Mouse (Mus musculus): ENCODE measurements at regions not wholly inside any gene's neighbourhood (a gene's known extent, or its start where the extent isn't known, plus 50 kb on each side); places are given as distances from the start of the nearest gene placed in this dataset.

DNA sequence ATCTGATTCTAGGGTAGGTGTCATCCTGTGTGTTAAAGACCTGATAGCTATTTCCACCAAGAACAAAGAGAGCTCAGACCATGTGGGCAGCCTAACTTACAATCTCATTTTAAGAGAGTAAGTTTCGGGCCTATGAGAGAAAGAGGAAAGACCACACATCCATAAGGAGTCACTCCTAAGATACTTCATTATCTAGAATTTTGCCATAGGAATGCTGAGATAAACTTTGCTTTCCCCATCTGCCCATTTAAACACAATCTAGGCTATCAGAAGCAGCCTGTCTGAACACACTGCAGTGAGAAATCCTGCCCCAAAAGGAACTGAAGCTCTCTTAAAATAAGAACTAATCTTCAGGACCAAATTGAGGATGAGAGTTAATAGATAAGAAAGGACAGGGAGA, 242.3 kb upstream of the Cdh5 start:
- DNase-seq (ENCODE audit: low read depth in 2 of 2, low spot score in 2 of 2) = no peak

DNA sequence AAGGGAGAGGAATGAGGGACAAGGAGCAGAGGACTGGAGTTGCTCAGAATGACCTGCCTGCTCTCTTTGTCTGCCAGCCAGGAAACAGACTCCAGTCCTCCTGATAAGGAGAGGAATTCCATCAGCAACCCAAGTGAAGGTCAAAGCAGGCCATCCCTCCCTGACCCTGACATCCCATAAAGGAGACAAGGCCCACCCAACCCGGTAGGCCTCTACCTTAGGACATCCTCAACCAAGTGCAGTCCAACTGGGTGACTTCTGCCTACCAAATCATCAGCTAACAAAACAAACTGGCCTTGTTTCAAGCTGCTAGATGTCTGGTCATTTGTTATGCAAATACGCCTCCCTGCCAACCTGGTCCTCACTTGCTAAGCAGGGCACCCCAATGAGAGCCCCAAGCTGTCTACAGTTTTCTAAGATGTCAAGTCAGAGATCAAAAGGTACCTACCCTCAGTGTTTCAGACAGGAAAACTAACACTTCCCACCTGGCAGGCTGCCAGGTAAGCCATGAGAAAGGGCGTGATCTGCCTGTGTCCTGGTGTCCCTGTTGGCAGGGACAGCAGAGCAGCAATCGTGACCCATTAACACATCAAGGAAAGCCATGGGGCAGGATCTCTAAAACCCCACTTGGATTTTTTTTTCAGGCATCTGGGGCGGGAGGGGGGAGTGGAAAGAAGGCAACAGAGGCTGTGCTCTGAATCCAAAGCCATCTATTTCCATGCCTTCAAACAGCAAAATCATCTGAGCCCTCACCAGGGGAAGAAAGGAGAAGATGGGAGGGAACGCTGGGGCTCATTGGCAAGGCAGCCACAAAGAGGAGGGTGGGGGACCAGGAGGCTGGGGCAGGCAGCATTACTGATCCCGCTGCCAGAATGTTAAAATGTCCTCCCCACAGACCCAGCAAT, 227.6 kb upstream of the Cdh5 start:
- no peak for DNase-seq (ENCODE audit: low read depth in 2 of 2, low spot score in 2 of 2)

DNA sequence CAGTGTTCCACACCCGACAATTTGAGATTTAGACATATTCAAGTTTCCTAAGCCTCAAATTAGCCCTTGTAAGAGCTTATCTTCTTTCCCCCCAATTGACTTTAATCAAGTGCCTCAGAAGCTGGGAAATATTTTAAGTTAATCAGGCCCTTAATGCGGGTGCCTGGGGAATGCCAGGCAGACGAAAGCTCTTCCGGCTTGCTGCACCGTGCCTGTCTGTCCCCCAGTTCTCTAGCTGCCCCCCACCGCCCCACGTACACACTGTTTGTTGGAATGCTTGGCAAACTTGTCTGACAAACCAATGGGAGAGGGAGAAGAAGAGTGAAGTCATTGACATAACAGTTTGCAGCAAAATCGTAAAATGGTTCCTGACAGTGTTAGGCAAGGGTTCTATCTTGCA, 226.9 kb upstream of the Cdh5 start:
- DNase-seq (ENCODE audit: low read depth in 2 of 2, low spot score in 2 of 2) = no peak

DNA sequence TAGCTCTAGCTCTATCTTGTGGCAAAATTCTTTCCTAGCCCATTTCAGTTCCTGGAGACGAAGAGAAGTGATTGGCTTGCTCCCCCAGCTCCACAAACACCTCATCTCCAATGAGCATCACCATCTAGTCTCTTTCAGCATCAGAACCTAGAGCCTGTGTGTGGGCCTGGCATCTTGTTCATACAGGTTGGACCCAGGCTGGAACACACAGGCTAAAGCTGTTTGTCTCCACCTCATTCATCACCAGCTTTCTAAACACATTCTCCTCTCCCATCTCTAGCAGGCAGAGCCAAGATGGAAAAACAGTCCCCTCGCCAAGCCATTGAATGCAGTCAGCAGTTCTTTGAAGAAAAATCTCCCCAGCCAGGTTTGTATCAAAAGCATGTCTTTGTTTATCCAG, 221.9 kb upstream of the Cdh5 start:
- DNase-seq (ENCODE audit: low read depth in 2 of 2, low spot score in 2 of 2) = no peak

DNA sequence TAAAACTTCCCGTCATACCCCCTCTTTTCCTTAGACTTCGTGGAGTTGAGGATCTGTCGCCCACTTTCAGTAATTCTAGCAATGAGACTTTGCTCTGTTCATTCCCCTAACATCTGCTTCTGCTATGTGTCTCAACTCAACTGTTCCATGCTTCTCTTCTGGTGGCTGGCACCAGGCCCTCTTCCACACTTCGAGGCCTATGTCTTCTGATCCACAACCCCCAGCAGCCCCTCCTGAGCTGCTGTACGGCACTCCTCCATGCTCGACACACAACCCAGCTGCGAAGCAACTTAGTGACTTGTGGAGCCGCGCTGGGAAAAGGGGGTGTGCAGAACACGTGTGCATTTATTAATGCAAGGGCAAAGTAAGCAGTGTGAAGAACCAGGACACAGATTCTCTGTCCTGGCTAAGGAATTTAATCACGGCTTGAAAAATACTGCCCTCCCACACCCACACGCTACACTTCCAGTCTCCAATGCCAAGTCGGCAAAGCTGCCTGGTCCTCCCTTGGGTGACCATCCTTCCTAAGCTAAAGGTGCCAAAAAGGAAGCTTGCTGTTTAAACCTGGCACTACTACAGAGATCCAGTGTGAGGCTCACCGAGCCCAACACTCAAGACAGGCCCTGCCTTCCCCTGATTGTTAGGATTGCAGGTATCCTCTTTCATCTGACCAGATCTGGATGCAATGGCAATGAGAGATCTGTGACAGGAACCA, 220.8 kb upstream of the Cdh5 start:
- no peak for DNase-seq (ENCODE audit: low read depth in 2 of 2, low spot score in 2 of 2)

DNA sequence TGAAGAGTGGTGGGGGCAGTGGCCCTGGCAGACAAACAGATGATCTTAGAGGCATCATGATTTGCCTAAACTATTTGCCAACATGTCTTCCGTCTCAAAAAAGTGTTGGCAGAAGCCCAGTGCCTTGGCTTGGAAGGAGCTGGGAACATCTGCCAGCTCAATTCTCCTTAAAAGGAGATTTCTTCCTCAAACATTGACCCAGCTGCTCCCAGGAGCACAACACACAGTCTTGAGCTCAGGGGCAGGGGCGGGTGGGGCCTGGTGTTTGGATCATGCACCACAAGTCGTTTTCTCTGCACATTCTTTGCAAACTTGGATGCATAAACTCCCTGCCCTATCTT, 220.3 kb upstream of the Cdh5 start:
- DNase-seq (ENCODE audit: low read depth in 2 of 2, low spot score in 2 of 2) = no peak

DNA sequence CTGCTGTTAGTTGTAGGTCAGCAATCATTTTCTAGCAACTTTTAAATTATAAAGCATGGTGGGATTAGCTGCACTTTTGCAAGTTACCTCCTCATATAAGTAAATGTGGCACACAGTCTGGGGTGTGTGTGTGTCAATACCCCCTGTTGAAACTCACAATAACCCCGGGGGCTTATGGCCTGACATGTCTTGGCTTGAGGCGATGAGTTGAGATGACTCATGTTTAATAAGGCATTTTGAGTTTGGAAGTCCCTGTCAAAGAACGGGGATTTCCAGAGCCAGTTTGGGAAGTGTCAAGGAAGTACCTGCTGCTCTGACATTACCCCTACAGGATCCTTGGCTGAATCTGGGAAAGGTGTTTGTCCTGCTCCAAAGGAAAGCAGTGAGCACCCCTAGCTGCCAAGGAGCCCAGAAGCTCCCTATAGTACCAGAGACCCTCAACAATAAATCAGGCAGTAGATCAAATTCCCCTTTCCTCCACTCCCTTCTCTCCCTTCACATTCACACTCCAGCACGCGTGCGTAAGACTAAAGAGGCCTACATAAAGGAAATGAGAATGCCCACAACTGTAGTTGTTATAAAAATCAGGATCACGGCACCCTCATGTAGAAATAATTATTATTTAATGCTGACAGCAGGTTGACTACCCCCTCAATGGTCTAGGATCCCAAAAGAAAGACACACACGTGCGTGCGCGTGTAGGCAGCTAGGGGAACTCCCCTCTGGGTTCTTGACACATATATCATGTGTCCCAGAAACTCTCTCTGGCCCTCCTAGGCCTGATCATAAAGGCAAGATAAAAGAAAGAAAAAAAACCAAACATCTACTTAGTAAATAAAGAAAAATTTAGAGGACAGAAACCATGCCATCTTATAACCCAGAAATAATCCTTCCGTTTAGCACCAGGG, 216.3 kb upstream of the Cdh5 start:
- no peak for DNase-seq (ENCODE audit: low read depth in 2 of 2, low spot score in 2 of 2)

DNA sequence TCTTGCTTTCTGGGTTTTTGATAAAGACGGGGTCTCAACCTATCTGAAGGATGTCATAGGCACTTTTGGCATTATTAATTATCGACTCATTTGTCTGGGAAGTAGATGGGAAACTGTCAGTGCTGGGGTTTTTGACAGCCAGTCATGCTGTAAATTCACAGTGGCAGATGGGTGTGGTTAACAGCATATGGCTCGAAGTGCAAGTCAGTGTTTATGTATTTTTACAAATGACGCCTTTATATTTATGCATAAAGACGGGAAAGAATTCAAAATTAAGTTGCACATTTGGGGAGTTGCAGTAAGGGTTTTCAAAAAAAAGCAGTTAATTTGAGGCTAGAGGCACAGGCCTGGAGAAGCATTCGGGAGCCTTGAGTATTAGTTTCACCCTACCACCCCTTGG, 206.8 kb upstream of the Cdh5 start:
- no peak for DNase-seq (ENCODE audit: low read depth in 2 of 2, low spot score in 2 of 2)

DNA sequence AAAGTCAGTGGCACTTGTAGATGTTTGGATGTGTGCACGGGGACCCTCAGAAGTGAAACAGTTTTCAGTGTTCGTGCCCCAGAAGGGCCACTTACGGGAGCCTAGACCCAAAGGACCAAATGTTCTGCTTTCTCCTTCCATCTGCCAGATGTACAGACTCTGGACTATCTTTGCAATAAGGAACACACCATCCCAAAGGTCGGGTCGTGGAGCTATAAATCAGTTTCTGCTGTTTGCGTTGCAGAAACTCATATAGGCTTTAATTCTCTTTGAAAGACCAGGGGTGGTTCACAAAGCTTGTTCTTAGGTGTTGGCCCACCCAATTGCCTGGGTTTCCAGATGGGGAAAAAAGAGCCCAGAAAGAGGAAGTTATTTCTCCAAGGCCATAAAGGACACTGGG, 206.3 kb upstream of the Cdh5 start:
- no peak for DNase-seq (ENCODE audit: low read depth in 2 of 2, low spot score in 2 of 2)

DNA sequence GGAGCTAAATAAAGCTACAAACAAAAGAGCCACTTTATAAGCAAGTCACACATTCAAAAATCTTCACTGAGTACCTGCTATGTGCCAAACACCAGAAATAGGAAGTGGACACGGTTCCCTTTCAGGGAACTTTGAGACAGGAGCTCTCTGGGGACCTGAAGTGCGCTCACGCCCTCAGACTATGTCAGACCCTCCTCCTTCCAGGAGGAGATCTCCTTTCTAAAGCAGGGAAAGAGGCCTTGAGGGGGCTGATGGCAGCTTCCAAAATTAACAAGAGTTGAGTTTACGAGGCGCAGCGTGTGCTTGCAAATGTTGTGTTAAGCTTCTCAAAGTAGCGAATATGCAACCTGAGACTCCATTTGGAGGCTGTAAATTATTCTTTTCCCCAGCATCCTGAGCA, 204.0 kb upstream of the Cdh5 start:
- DNase-seq (ENCODE audit: low read depth in 2 of 2, low spot score in 2 of 2) = no peak

DNA sequence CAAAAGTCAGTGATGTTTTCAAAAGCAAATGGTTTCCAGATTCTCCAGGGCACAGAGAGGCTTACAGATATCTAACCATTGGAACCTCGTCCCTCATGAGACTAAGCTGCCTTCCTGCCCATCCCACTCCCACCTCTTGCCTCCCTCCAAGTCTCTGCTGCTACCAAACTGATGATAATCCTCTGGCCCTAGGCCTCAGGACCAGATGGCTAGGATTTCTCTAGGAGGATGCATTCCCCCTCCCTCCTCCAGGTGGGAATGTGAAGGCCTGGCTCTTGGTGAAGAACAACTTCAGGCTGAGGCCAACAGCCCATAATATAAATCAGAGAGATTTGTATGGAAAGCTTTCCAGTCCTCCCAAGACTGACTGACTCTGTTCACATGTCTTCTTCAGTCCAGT, 198.9 kb upstream of the Cdh5 start:
- DNase-seq (ENCODE audit: low read depth in 2 of 2, low spot score in 2 of 2) = no peak

DNA sequence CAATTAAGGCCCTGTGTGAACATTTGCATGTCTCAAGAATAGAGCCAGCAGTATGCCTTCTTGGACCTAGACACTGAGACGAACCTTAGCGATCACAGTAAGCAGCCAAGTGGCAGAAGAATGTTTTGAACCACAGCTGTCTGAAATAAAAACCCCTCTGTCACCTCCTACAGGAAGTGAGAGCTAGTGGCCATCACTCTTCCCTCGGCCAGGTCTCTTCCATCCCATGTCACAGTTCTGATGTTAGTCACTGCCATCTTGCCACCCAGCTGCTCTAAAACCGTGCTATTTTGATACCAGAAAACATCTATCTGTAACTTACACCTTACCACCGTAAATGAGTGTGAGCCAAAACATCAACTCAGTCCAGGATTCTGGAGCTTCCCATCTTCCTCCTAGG, 197.8 kb upstream of the Cdh5 start:
- DNase-seq (ENCODE audit: low read depth in 2 of 2, low spot score in 2 of 2) = no peak

DNA sequence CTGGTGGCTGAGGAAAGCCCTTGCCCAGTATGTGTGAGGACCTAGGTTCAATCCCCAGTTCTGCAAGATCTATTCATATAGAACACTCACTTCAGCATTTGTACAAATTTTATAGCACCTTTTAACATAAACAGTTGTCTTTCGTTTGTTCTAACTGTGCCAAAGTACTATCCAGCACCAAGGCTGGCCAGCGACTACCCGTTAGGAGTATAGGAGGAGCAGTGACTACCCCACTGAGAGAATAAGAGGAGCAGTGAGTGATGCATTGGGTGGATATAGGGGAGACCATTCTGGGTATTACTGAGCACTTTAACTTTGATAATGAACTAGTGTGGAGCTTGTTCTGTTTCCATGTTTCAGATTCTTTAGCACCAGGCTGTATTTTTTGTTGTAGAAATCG, 193.8 kb upstream of the Cdh5 start:
- no peak for DNase-seq (ENCODE audit: low read depth in 2 of 2, low spot score in 2 of 2)

DNA sequence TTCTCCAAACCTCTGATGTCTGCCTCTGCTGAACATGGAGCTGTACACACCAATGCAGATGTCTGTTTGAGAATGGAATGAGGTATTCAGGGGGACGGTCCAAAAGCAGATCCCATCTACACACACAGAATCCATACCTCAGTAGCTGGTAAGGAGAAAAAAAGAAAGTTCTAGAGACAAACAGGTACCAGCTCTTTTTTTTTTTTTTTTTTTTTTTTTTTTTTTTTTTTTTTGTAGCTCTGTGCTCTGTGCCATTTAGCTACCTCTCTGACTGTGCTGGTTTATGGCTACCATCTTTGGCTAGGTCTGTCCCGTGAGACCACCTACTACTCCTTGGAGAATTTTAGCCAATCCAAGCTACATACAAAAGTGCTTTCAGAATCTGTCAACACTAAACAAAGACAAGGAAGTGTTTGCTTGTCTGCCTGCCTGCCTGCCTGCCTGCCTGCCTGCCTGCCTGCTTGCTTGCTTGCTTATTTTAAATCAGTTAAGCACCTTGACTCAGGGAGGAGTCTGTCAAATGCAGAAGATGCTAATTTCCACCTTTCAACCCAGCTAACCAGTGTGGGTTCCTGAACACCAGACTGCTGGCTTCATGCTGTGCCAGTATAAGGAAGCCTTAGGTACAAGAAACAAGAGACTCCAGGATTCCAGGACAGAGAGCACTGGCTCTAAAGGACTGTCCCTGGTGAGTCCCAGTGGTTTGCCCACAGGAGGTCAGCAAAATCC, 190.0 kb upstream of the Cdh5 start:
- no peak for DNase-seq (ENCODE audit: low read depth in 2 of 2, low spot score in 2 of 2)

DNA sequence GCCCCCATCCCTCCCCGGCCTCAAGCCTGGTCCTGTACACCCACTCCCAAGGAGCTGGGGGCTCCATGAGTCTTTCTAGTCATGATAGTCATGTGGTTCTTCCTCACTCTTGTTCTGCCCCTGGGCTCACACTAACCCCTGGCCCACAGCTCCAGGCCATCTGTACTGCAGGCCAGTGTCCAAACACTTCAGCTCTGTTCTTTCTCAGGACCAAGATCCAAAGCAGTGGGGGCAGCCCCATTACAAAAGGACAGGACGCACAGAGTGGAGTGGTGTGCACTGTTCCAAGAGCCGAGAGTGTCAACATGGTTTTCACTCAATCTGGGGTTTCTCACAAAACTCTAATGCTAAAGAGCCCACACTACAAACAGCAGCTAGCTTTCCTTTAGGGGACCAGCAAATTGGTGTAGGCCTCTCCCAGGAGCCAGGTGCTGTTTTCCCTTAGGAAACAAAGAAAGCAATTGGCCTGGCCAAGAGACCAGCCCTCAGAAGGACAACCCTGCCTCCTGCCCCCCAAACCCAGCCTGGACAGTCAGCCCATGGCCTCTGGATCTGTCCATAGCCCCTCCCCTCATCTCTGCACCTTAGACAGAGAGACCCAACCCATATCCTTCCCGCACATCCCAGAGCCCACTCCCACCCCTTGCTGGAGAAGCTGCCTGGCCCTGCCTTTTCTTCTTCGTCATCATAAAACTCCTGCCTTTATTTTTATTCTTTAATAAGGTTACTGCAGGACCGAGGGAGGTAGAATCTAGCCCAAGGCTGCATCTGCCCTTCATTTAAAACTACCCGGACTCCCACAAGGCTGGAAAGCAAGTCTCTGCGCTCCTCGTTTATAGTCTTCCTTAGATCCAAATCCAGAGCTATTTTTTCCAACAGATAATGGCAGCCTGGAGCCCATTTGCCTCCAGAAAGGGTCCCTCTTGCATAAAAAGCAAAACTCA, 188.2 kb upstream of the Cdh5 start:
- no peak for DNase-seq (ENCODE audit: low read depth in 2 of 2, low spot score in 2 of 2)

DNA sequence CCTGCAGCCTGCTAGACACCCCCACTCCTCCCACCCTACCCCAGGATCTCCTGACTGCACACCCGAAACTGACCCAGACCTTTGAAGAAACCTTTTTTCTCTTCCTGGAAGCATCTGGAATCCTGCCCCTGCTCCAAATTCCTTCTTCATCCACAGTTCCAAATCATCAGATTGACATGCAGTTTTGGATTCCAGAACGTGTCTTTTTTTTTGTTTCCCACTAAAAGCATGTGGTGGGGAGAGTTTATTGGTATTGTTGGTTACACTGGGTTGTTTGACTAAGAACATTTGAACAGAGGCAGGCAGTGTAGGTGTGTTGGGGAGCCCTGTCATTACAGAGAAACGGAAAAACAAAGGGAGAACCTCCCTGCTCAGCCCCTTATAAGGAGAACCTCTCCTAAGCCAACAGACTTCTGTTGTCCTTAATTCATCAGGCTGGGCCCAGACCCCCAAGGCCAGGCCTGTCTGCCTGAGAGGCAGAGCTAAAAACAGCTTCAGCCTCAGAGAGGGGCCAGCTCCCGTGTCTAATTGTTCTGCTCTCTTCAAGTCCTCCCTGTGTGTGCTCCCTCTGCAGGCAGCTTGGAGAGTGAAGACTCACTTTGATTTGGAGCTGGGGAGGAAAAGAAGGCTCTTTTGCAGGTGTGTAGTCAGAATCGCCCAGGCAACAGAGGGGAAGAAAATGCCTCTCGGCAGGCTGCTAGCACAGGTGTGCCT, 187.3 kb upstream of the Cdh5 start:
- DNase-seq (ENCODE audit: low read depth in 2 of 2, low spot score in 2 of 2) = no peak

DNA sequence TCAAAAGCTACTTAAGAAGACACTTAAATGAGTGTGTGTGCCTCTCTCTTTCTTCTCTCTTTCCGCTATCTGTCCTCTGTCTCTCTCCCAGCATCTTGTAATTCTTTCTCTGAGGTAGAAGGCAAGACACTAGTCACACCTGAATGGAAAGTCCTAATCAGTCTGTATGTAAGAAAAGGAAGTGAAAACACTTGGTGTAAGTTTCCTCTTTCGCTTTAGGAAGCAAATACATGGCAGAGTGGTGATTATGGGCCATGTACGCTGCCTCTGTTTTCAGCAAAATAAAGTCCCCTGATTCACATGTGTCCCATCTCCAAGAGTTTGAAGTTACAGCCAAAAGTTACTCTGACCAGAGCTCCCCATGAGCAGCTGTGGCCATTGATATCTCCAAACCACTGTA, 182.1 kb upstream of the Cdh5 start:
- DNase-seq (ENCODE audit: low read depth in 2 of 2, low spot score in 2 of 2) = no peak

DNA sequence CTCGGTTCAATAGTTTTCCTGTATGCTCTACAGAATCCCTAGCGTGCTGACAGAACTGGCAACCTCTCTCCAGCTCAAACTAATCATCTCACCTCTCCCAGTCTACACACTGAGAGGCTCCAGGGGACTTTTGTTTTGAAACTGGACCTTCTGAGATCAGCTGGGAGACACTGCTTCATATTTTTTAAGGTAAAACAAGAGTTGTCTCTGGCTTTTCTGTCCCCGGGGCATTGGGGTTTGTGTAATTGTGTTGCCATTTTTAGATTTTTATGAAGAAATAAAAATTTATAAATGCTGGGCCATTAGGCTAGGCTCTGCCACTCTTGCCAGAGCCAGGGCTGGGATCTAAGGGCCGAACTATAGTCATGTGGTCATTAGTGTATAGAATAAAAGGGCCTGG, 179.8 kb upstream of the Cdh5 start:
- no peak for DNase-seq (ENCODE audit: low read depth in 2 of 2, low spot score in 2 of 2)

DNA sequence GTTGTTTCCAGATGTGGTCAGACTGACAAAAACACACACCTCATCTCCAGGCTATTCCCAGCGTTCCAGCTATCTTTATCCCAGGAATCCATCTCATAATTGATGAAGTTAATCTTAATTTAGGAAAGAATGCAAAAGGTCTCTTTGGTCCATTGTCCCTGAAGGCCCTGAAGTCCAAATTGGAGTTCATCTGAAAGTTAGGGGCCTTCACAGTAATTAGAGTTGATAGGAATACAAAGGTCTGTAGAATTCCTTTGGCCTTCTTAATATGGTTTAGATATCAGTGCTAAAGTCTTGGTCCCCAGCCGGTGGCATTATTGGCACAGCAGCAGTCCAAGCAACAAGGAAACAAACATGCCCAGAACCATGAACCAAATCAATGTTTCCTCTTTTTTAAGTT, 178.7 kb upstream of the Cdh5 start:
- DNase-seq (ENCODE audit: low read depth in 2 of 2, low spot score in 2 of 2) = no peak
